Mouse (Mus musculus) heart, adult 2 months (tissue): ENCODE data around the gene Ceacam19. TPM values are rescaled to one million over a fixed set of nuclear protein-coding genes. Genes with fewer than 3 reads are reported as not detected.

Experiments used
- DNase-seq, 2 experiments: peaks; one replicate each; pipeline ENCODE4 v3.0.0; 2021
- H3K27ac ChIP-seq: fragments of 200-600 bp; 2 replicates; pipeline ENCODE4 v1.8.1; 2022
- H3K27me3 ChIP-seq: fragments of 200-500 bp; 2 replicates; pipeline ENCODE4 v1.6.1; 2012; ENCODE audit warnings: mild to moderate bottlenecking, low read length, inconsistent platforms, mixed read lengths; ENCODE audit not compliant: control insufficient read depth, insufficient read depth
- H3K36me3 ChIP-seq: fragments of 200-500 bp; 2 replicates; pipeline ENCODE4 v1.6.1; 2012; ENCODE audit warnings: low read length, inconsistent platforms; ENCODE audit not compliant: control insufficient read depth, insufficient read depth
- H3K4me1 ChIP-seq: fragments of 200-500 bp; 2 replicates; pipeline ENCODE4 v1.6.1; 2011; ENCODE audit warnings: low read length; ENCODE audit not compliant: control insufficient read depth, insufficient read depth
- H3K4me3 ChIP-seq: fragments of 200-600 bp; 2 replicates; pipeline ENCODE4 v1.8.1; 2022
- H3K79me2 ChIP-seq: fragments of 200-500 bp; replicated peaks from 2 replicates; pipeline ENCODE4 v1.6.1; 2012; ENCODE audit warnings: mild to moderate bottlenecking, inconsistent platforms, low read length, moderate library complexity, mixed read lengths; ENCODE audit not compliant: control insufficient read depth, insufficient read depth
- H3K9ac ChIP-seq: fragments of 200-500 bp; 2 replicates; pipeline ENCODE4 v1.6.1; 2012; ENCODE audit warnings: low read depth, mild to moderate bottlenecking, control low read depth, inconsistent platforms, low read length, mixed read lengths
- CTCF ChIP-seq: fragments of 200-600 bp; IDR thresholded peaks from 2 replicates; pipeline ENCODE4 v1.8.1; 2022; ENCODE audit warnings: antibody characterized with exemption, mild to moderate bottlenecking, moderate library complexity
- EP300 ChIP-seq: fragments of 200-500 bp; IDR thresholded peaks from 2 replicates; pipeline ENCODE4 v1.6.1; 2011; ENCODE audit warnings: low read depth, low read length, control low read depth; ENCODE audit not compliant: insufficient read depth
- POLR2A ChIP-seq: fragments of 200-500 bp; IDR thresholded peaks from 2 replicates; pipeline ENCODE4 v1.6.1; 2011; ENCODE audit warnings: mild to moderate bottlenecking, low read depth, low read length, control low read depth; ENCODE audit not compliant: insufficient read depth
- WGBS: fragments of 180-500 bp; shearing (Covaris S2); methylation state at CpG from one replicate; pipeline ENCODE4 v1.1.7; 2018; 5-methylcytosine and 5-hydroxymethylcytosine counted together
- intact Hi-C: fragments of 180-260 bp; cut with DNase I; formaldehyde crosslinking; loops from one replicate; pipeline ENCODE4 v1.15.1; 2025
- polyA plus RNA-seq: library from polyadenylated mRNA; depleted of rRNA; stranded (reverse); fragments of >200 nt; gene quantifications from 2 replicates; pipeline ENCODE4 v1.2.3, GENCODE M21; 2012
- total RNA-seq, 2 experiments: library from RNA; stranded (reverse); gene quantifications; 2 replicates each; pipeline ENCODE4 v1.2.3; 2021

Gene Ceacam19
- total and polyA plus RNA-seq, 3 experiments, result not detected

- Histone ChIP-seq H3K27ac (no peak overlapping the region), H3K79me2 (no peaks in the 10 kb centered on the region), H3K4me3 (no peak overlapping the region), H3K9ac (no peak overlapping the region), H3K4me1 (peaks cover 4% of the 10 kb centered on the region), H3K27me3 (no peaks in the 10 kb centered on the region), H3K36me3 (no peaks in the 10 kb centered on the region)
- intact Hi-C loops, result loop anchor here (1.0 to 2.0 kb wide), 2 partner anchors 35 to 80 kb away; no protein-coding TSS in a partner anchor
- WGBS, result 27% methylated on average over 13 of the region's 13 CpGs
- TF ChIP-seq POLR2A, result no peak
- TF ChIP-seq CTCF, result peak; percentile 78
- peak in 1 of 2 experiments; percentile 28 for DNase-seq
Observed at GRCm38 (mm10) chr7:19875948-19876682, 11.7 kb downstream of the Ceacam19 start.

- peaks cover 10% of the 10 kb centered on the region for H3K4me1 ChIP-seq
- no peaks in the 10 kb centered on the region for H3K79me2 ChIP-seq
- H3K27ac ChIP-seq, result peak overlapping the region; percentile 78
- no peak overlapping the region for H3K9ac ChIP-seq
- peak; percentile 79; the same call in 1 of the 2 replicates for TF ChIP-seq EP300
- TF ChIP-seq CTCF, result peak; percentile 86
- TF ChIP-seq POLR2A, result no peak
- H3K27me3 ChIP-seq, result no peaks in the 10 kb centered on the region
- H3K36me3 ChIP-seq, result no peaks in the 10 kb centered on the region
- WGBS, result 32% methylated on average over 5 of the region's 5 CpGs
- H3K4me3 ChIP-seq, result no peak overlapping the region
- intact Hi-C loops, result loop anchor here (1.0 to 5.0 kb wide), 3 partner anchors 23 to 120 kb away; partner anchors contain the start of gene Nectin2
- DNase-seq, result peak; percentile 54 to 71
Observed at GRCm38 (mm10) chr7:19871943-19872601, 15.7 kb downstream of the Ceacam19 start.

- no peak overlapping the region for H3K9ac ChIP-seq
- no peak for TF ChIP-seq EP300
- no peak for TF ChIP-seq CTCF
- no peak for TF ChIP-seq POLR2A
- no peaks in the 10 kb centered on the region for H3K27me3 ChIP-seq
- peak overlapping the region; percentile 78 for H3K27ac ChIP-seq
- peaks cover 17% of the 10 kb centered on the region for H3K4me1 ChIP-seq
- no peak overlapping the region for H3K4me3 ChIP-seq
- intact Hi-C loops, result loop anchor here (1.0 to 5.0 kb wide), 2 partner anchors 22 to 119 kb away; partner anchors contain the start of gene Nectin2
- WGBS, result 33% methylated on average over 10 of the region's 10 CpGs
- H3K36me3 ChIP-seq, result no peaks in the 10 kb centered on the region
- peak; percentile 52 to 69 for DNase-seq
- no peaks in the 10 kb centered on the region for H3K79me2 ChIP-seq
Observed at GRCm38 (mm10) chr7:19871137-19871621, 16.6 kb downstream of the Ceacam19 start.

- intact Hi-C loops, result no loop called here
- no peak overlapping the region for H3K4me3 ChIP-seq
- H3K4me1 ChIP-seq, result peaks cover 29% of the 10 kb centered on the region
- no peak for DNase-seq
- 65% methylated on average over 16 of the region's 16 CpGs for WGBS
- TF ChIP-seq POLR2A, result no peak
- TF ChIP-seq EP300, result no peak
- TF ChIP-seq CTCF, result no peak
- peak overlapping the region; percentile 38; the same call in 1 of the 2 replicates for H3K27ac ChIP-seq
- no peaks in the 10 kb centered on the region for H3K36me3 ChIP-seq
- H3K9ac ChIP-seq, result no peak overlapping the region
- no peaks in the 10 kb centered on the region for H3K27me3 ChIP-seq
- H3K79me2 ChIP-seq, result no peaks in the 10 kb centered on the region
Observed at GRCm38 (mm10) chr7:19867751-19868399, 19.9 kb downstream of the Ceacam19 start.

- intact Hi-C loops, result no loop called here
- TF ChIP-seq EP300 (peak; percentile 77; the same call in 1 of the 2 replicates), CTCF (no peak), POLR2A (no peak)
- Histone ChIP-seq H3K36me3 (no peaks in the 10 kb centered on the region), H3K27ac (peak overlapping the region; percentile 82), H3K4me3 (no peak overlapping the region), H3K4me1 (peaks cover 27% of the 10 kb centered on the region), H3K27me3 (no peaks in the 10 kb centered on the region), H3K79me2 (no peaks in the 10 kb centered on the region), H3K9ac (no peak overlapping the region)
- WGBS, result 25% methylated on average over 6 of the region's 6 CpGs
- peak in 1 of 2 experiments; percentile 65 for DNase-seq
Observed at GRCm38 (mm10) chr7:19866490-19866889, 21.3 kb downstream of the Ceacam19 start.
